Mouse (Mus musculus): ENCODE results near the gene Tctn1. TPM values are rescaled to one million over a fixed set of nuclear protein-coding genes. Genes with fewer than 3 reads are reported as not detected.

The Tctn1 gene
- total and polyA plus RNA-seq, 3 experiments = 5.0 to 12.0 (median 10.9) TPM

DNA sequence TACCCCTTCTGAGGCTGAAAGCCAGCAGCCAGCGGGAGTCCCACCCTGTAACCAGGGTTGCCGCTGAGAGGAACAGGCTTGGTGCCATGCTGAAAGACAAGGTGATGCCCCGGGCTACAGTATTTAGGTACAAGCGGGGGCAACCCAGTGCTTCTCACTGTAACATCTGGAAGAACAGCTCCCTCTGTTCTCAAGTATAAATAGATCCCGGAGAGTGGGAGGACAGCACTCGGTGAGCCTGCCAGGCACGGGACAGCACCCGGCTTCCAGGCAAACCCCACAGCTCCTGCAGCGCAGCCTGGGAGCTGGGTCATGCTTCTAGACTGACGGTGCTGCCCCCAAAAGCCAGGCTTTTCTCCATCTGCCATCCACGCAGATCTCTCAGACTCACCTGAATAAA is 16.7 kb downstream of the Tctn1 start:
- Histone ChIP-seq H3K9me3 (replicated peaks) (no peaks in the 10 kb centered on the region), H3K4me1 (ENCODE audit: insufficient read depth, low read depth, low read length) (no peaks in the 10 kb centered on the region; the same call in 1 of the 2 replicates), H3K36me3 (replicated peaks) (peaks cover 86% of the 10 kb centered on the region), H3K27me3 (ENCODE audit: insufficient read depth, low read length) (no peaks in the 10 kb centered on the region), H3K4me3 (ENCODE audit: low read depth, low read length) (no peak overlapping the region)
- DNase-seq (ENCODE audit: low spot score) = no peak
- no peak for ATAC-seq (ENCODE audit: extremely low read depth, insufficient number of reproducible peaks, low FRiP score, poor library complexity, severe bottlenecking)
- no peak for TF ChIP-seq TAL1 (conservative IDR thresholded peaks at IDR 0.05; ENCODE audit: low read depth, low read length)
- no peak for TF ChIP-seq GATA2 (IDR thresholded peaks at IDR 0.05; ENCODE audit: borderline replicate concordance, low read depth, low read length)

DNA sequence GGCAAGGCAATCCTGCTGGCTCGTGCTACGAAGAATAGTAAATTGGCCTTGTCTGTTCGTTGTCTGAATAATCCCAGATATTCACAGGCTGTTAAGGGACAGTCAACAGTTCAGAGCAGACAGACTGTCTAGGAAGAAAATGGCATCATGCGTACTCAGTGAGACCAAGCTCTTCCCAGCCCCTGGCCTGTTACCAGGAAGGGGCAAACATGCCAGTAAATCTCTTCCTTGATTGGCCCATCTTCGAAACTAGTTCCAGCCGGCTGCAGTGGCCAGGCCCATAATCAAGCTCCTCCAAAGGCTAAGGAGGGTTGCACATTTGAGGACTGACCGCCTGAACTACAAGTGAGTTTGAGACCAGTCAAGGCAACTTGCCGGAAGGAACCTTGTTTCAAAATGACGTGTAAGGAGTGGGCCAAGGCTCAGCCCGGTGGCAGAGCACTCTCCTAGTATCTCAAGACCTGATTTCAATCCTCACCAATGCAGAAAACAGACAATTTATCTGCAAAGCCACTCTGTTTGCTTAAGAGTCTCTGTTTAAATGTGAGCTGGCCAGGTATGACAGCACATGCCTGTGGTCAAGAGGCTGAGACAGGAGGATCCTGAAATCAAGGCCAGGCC is 17.6 kb downstream of the Tctn1 start:
- TF ChIP-seq GATA1 (IDR thresholded peaks at IDR 0.05; ENCODE audit: borderline replicate concordance, low read length) (no peak), POLR2AphosphoS5 (IDR thresholded peaks at IDR 0.05; ENCODE audit: insufficient replicate concordance, low read depth, low read length) (no peak), GATA2 (IDR thresholded peaks at IDR 0.05; ENCODE audit: borderline replicate concordance, low read depth, low read length) (no peak), TAL1 (conservative IDR thresholded peaks at IDR 0.05; ENCODE audit: low read depth, low read length) (no peak), CTCF (IDR thresholded peaks at IDR 0.05; ENCODE audit: low read depth, low read length) (no peak)
- DNase-seq (ENCODE audit: low spot score) (no peak), ATAC-seq (ENCODE audit: extremely low read depth, insufficient number of reproducible peaks, low FRiP score, poor library complexity, severe bottlenecking) (no peak)
- Histone ChIP-seq H3K9me3 (replicated peaks) (no peaks in the 10 kb centered on the region), H3K27me3 (ENCODE audit: insufficient read depth, low read length) (no peaks in the 10 kb centered on the region), H3K36me3 (replicated peaks) (peaks cover 87% of the 10 kb centered on the region), H3K4me1 (ENCODE audit: insufficient read depth, low read depth, low read length) (no peaks in the 10 kb centered on the region; the same call in 1 of the 2 replicates), H3K4me3 (ENCODE audit: low read depth, low read length) (no peak overlapping the region)

DNA sequence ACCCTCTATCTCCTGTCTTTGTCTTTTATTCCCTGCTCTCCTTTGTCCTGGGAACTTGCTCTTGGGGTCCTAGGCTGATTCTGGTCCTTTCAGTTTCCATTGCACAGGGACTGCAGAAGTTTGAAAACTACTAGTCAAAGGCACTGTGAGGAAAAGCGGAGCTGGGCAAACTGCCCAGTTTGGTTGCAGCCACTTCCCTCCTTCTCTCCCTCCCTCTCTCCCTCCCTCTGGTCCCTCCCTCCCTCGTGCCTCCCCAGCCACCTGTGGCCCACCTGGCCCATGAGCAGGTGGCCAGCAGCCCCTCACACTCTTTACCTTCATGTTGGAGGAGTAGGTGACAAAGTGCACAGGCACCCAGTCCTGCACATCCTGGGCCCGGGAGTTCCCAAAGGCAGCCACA is 19.1 kb downstream of the Tctn1 start:
- DNase-seq (ENCODE audit: low spot score) (no peak), ATAC-seq (ENCODE audit: extremely low read depth, insufficient number of reproducible peaks, low FRiP score, poor library complexity, severe bottlenecking) (no peak)
- Histone ChIP-seq H3K4me1 (ENCODE audit: insufficient read depth, low read depth, low read length) (no peaks in the 10 kb centered on the region), H3K36me3 (replicated peaks) (peaks cover 82% of the 10 kb centered on the region), H3K27me3 (ENCODE audit: insufficient read depth, low read length) (peaks cover 2% of the 10 kb centered on the region; the same call in 1 of the 2 replicates), H3K9me3 (replicated peaks) (no peaks in the 10 kb centered on the region), H3K4me3 (ENCODE audit: low read depth, low read length) (no peak overlapping the region)
- TF ChIP-seq GATA1 (IDR thresholded peaks at IDR 0.05; ENCODE audit: borderline replicate concordance, low read length) (no peak), TAL1 (conservative IDR thresholded peaks at IDR 0.05; ENCODE audit: low read depth, low read length) (no peak)

DNA sequence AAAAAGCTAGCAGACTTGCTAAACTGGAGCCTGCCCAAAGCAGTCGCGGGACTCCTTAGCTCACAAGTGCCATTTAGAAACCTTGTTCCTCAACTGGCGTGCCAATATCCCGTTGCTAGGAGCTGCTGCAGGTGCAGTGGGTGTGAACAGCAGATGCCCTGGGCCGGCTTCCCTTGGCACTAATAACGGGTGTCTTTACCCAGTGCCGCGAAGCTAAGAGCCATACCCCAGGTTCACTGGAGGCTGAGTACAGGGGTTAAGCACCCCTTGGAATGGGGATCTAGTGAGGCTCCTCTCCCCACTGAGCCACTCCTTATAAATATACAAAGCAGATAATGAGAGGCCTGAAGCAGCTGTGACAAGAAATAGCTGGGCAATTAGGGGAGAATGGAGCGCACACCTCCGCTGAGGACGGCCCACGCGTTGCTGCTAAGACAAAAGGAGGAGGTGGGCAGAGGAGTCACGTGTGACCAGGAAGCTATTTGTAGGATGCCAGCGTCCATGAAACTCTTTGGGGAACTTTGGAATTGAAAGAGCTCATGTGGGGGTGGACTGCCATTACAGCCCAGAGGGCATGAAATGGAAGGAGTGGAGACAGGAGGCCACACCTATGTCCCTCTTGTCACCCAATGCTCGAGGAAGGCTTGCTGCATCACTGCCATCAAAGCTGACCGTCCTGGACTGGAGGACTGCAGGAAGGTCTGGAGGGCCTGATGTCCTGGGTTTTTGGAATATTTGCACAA is 20.3 kb downstream of the Tctn1 start:
- TF ChIP-seq TAL1 (conservative IDR thresholded peaks at IDR 0.05; ENCODE audit: low read depth, low read length) = no peak
- no peak for TF ChIP-seq CTCF (IDR thresholded peaks at IDR 0.05; ENCODE audit: low read depth, low read length)
- TF ChIP-seq POLR2AphosphoS5 (IDR thresholded peaks at IDR 0.05; ENCODE audit: insufficient replicate concordance, low read depth, low read length) = no peak
- TF ChIP-seq GATA2 (IDR thresholded peaks at IDR 0.05; ENCODE audit: borderline replicate concordance, low read depth, low read length) = no peak
- no peak for TF ChIP-seq GATA1 (IDR thresholded peaks at IDR 0.05; ENCODE audit: borderline replicate concordance, low read length)
- DNase-seq (ENCODE audit: low spot score) (no peak), ATAC-seq (ENCODE audit: extremely low read depth, insufficient number of reproducible peaks, low FRiP score, poor library complexity, severe bottlenecking) (no peak)
- Histone ChIP-seq H3K9me3 (replicated peaks) (no peaks in the 10 kb centered on the region), H3K4me3 (ENCODE audit: low read depth, low read length) (no peak overlapping the region), H3K4me1 (ENCODE audit: insufficient read depth, low read depth, low read length) (no peaks in the 10 kb centered on the region), H3K36me3 (replicated peaks) (peaks cover 73% of the 10 kb centered on the region), H3K27me3 (ENCODE audit: insufficient read depth, low read length) (peaks cover 5% of the 10 kb centered on the region; the same call in 1 of the 2 replicates)

DNA sequence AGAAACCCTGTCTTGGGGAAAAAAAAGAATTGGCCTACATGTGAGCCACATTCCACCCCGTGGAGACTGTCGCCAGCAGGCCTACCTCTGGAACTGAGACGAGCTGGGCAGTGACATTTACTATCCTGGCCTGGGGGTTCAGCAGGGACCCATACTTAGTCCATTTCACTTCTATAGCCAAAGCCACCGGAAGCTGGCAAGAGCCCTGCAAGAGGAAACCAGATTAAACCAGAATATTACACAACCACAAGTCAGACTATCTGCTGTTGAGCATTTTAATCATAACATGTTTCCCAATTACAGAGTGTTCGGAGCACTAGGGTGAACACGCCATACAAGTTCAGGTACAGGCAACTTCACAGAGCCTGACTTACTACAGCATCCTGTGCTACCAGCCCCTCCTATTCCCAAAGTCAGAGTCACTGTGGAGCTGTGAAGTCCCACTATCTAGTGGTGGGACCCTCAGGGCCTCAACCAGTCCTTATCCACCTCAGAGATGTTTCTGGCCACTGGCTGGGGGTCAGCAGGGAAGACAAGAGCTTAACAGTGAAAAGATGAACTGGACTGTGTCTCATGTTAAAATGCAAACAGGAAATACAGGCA is 21.6 kb downstream of the Tctn1 start:
- no peak for DNase-seq (ENCODE audit: low spot score)
- TF ChIP-seq CTCF (IDR thresholded peaks at IDR 0.05; ENCODE audit: low read depth, low read length) = no peak
- no peak for TF ChIP-seq POLR2AphosphoS5 (IDR thresholded peaks at IDR 0.05; ENCODE audit: insufficient replicate concordance, low read depth, low read length)
- TF ChIP-seq GATA1 (IDR thresholded peaks at IDR 0.05; ENCODE audit: borderline replicate concordance, low read length) = no peak
- no peak for TF ChIP-seq GATA2 (IDR thresholded peaks at IDR 0.05; ENCODE audit: borderline replicate concordance, low read depth, low read length)
- no peak for TF ChIP-seq TAL1 (conservative IDR thresholded peaks at IDR 0.05; ENCODE audit: low read depth, low read length)
- no peaks in the 10 kb centered on the region for H3K4me1 ChIP-seq (ENCODE audit: insufficient read depth, low read depth, low read length)
- H3K36me3 ChIP-seq (replicated peaks) = peaks cover 59% of the 10 kb centered on the region
- no peak for ATAC-seq (ENCODE audit: extremely low read depth, insufficient number of reproducible peaks, low FRiP score, poor library complexity, severe bottlenecking)
- H3K27me3 ChIP-seq (ENCODE audit: insufficient read depth, low read length) = peaks cover 9% of the 10 kb centered on the region; the same call in 1 of the 2 replicates
- H3K4me3 ChIP-seq (ENCODE audit: low read depth, low read length) = no peak overlapping the region
- no peaks in the 10 kb centered on the region for H3K9me3 ChIP-seq (replicated peaks)

DNA sequence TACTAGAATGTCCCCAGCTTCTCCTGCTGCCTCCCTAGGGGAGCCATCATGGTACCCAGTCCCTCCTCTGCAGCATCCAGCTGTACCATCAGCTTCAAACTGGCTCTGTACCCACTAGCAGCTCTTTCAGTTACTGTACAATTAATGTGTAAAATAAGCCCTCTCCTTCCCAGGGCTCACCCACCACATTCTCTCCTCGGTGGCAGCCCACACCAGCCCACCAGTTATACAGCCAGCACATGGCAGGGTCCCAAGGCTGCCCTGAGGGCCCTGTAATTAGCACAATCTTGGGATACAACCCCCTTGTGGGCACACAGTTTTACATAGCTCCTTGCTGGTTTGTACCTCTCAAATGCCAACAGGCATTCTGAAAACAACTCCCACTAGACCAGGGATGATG is 23.3 kb downstream of the Tctn1 start:
- ATAC-seq (ENCODE audit: extremely low read depth, insufficient number of reproducible peaks, low FRiP score, poor library complexity, severe bottlenecking) (no peak), DNase-seq (ENCODE audit: low spot score) (no peak)
- no peak overlapping the region for H3K4me3 ChIP-seq (ENCODE audit: low read depth, low read length)
- H3K9me3 ChIP-seq (replicated peaks) = no peaks in the 10 kb centered on the region
- H3K4me1 ChIP-seq (ENCODE audit: insufficient read depth, low read depth, low read length) = no peaks in the 10 kb centered on the region
- H3K27me3 ChIP-seq (ENCODE audit: insufficient read depth, low read length) = peaks cover 24% of the 10 kb centered on the region
- no peak for TF ChIP-seq TAL1 (conservative IDR thresholded peaks at IDR 0.05; ENCODE audit: low read depth, low read length)
- TF ChIP-seq POLR2AphosphoS5 (IDR thresholded peaks at IDR 0.05; ENCODE audit: insufficient replicate concordance, low read depth, low read length) = no peak
- peaks cover 44% of the 10 kb centered on the region for H3K36me3 ChIP-seq (replicated peaks)
